Mouse (Mus musculus) kidney, postnatal 4 days (tissue): ENCODE measurements around the gene Gpr65.
"Not testable (repeated sequence)": the region's sequence is repeated elsewhere in the genome, so short reads cannot be mapped to it uniquely, and the experiment has no call there.

ENCODE experiments used
- DNase-seq, 2 experiments: peaks; one replicate each; pipeline ENCODE4 v3.0.0; 2021; ENCODE audit warnings: mixed read lengths in 2 of 2

Gene Gpr65

GRCm38 (mm10) chr12:98268441-98269369, at the start of gene Gpr65:
Gpr65 (plus strand) TSS chr12:98268635.
- no peak for DNase-seq

GRCm38 (mm10) chr12:98223286-98223685, 45.1 kb upstream of the Gpr65 start:
- no peak for DNase-seq

GRCm38 (mm10) chr12:98227037-98227436, 41.4 kb upstream of the Gpr65 start:
- no peak for DNase-seq

DNA sequence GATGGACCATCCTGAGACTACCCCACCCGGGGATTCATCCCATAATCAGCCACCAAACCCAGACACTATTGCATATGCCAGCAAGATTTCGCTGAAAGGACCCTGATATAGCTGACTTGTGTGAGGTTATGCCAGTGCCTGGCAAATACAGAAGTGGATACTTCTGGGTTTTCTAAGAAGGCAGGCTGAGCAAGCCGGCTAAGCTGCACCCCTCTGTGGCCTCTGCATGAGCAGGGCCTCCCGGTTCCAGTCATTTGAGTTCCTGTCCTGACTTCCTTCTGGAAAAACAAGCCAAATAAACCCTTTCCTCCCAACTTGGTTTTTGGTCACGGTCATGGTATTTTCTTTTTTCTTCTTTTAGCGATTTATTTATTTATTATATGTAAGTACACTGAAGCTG, 30.0 kb upstream of the Gpr65 start:
- not testable (repeated sequence) for DNase-seq

DNA sequence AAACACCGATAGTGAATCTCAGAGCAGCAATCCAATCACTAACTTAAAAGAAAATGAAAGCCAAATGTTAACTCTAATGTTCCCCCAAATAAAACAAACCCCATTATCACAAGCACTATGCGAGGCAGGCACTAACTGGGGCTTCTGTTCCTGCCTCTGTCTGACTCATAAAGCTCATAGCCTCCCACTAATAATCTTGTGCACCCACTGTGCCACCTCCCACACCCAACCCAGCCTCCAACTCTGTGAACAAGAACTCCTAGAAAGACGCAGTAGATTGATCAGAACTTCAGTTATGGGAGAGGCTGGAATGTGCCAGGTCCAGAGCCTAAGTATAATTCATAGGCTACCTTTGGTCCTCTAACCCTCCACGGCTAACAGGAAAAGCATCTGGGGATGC, 24.3 kb upstream of the Gpr65 start:
- no peak for DNase-seq

GRCm38 (mm10) chr12:98244865-98245264, 23.6 kb upstream of the Gpr65 start:
- no peak for DNase-seq

- DNase-seq: no peak
Measured at GRCm38 (mm10) chr12:98246835-98247234, 21.6 kb upstream of the Gpr65 start.

GRCm38 (mm10) chr12:98249671-98250070, 18.8 kb upstream of the Gpr65 start:
- no peak for DNase-seq

DNA sequence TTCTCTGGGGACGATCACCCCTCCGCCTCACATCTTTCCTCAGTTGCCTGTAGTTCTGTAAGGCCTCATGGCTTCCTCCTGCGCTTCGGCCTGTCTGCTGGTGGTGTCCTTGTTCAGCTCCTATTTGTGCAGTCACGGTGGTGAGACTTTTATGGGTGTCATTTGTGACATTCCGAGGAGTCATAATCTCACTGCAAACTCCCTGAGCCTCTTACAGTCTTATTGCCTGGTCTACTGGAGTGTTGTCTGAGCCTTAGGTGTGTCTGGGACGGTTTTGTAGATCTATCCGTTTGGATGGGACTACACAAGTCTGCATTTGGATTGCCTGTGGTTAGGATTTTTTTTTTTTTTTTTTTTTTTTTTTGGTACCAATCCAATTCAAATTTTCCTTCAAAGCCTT, 18.1 kb upstream of the Gpr65 start:
- DNase-seq: no peak

GRCm38 (mm10) chr12:98252417-98252816, 16.0 kb upstream of the Gpr65 start:
- no peak for DNase-seq

DNA sequence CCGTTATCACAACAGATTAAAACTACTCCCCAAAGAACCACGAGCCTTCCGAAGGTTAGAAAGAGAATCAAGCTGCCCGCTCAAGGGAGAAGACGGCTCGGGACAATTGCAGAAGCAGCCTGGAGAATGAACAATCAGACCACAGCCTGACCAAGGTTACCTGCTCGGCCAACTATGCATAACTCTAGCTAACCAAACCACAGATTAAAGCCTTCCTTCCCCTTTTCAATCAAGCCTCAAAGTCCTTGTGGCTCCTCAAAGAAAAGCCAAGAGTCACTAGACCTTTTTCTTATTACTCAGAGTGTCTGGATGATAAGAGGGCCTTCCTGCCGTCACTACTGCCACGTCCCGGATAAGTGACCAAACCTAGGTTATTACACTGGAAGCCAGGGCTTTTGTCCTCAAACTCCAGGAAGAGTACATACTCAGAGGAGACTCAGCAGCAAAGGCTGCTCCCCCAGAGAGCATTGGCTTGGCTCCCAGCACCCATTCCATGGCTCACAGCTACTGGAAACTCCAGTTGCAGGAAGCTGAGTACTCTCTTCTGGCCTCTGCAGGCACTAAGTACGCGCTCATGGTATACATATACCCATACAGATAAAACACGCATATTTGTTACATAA, 13.0 kb upstream of the Gpr65 start:
- DNase-seq: no peak

DNA sequence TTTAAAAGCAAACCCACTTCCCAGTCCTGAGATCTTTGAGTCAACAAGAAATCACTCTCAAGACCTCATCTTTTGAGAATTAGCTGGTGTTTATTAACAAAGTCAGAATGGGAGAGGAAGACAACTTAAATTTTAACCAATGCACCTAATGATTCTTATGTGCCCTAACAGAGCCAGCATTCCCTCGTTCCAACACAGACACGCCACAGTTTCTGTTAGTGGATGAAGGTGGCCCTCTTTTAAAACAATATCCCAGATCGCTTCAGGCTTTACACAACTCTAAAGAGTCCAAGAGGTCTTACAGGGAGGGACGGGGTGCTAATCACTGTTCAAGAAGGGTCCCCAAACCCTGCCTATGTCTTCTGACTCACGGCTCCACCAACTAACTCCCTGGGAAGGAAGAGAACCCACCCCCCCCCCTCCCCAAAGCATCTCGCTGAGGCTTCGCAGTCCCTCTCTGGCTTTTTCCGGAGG, 10.0 kb upstream of the Gpr65 start:
- no peak for DNase-seq

- peak; percentile 91 to 93 for DNase-seq
Measured at GRCm38 (mm10) chr12:98258845-98259517, 9.5 kb upstream of the Gpr65 start, which contains the start of gene Galc. Galc (minus strand) TSS chr12:98259459.

GRCm38 (mm10) chr12:98259518-98259852, 8.9 kb upstream of the Gpr65 start:
- no peak for DNase-seq

DNA sequence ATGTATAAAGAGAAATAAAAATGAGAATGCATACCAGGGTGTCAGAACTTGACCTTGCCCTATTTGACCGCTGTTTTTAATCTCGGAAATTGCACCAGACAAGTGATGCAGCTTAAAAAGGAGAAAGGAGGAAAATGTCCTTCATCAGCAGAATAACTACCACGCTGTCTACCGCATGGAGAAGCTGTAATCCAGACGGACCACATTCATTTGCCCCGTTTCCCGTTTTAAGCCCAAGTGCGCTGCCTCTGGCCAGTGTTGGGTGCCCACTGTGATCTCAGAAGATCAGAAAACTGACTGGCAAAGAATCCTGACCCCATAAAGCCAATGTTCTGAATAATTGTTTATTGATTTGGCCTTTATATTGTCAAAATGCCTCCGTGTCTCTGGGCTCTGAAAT, 2.7 kb upstream of the Gpr65 start:
- no peak for DNase-seq

- DNase-seq: no peak
Measured at GRCm38 (mm10) chr12:98269791-98270745, 1.6 kb downstream of the Gpr65 start.

- no peak for DNase-seq
Measured at GRCm38 (mm10) chr12:98270810-98271566, 2.6 kb downstream of the Gpr65 start.

DNA sequence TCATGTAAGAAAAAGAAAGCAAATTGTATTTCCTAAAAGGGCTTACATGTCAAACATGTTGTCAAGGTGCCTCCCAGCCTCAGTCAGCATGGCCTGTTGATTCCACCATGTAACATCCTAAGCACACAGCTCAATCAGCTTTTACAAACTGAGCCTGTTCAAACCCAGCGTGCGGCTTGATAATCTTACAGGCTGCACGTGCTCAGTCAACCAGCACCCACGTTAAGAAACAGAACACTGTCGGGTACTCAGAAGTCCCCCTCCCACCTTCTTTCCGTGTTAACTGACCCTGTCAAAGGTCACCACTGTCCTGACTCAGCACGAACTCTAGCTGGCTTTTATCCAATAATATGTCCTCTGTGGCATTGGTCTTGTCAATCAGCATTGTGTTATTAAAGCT, 4.0 kb downstream of the Gpr65 start:
- no peak for DNase-seq

- DNase-seq: peak; percentile 75 to 77
Measured at GRCm38 (mm10) chr12:98280530-98280929, 12.1 kb downstream of the Gpr65 start.

- no peak for DNase-seq
Measured at GRCm38 (mm10) chr12:98280996-98281395, 12.6 kb downstream of the Gpr65 start.

- DNase-seq: no peak
Measured at GRCm38 (mm10) chr12:98282776-98283486, 14.5 kb downstream of the Gpr65 start.
